Mouse (Mus musculus) myocyte (in vitro differentiated cells): ENCODE data around the gene Atg10.

ENCODE experiments used
- CEBPB ChIP-seq: IDR thresholded peaks from 2 replicates; pipeline ENCODE4 v1.6.1; 2011; ENCODE audit warnings: mild to moderate bottlenecking, moderate library complexity; ENCODE audit not compliant: poor library complexity, insufficient read depth, severe bottlenecking
- E2F4 ChIP-seq: IDR thresholded peaks from one replicate; pipeline ENCODE4 v1.6.1; 2011; ENCODE audit warnings: mild to moderate bottlenecking, control low read depth, moderate library complexity; ENCODE audit not compliant: insufficient read depth
- MYOG ChIP-seq, 3 experiments: IDR thresholded peaks; one replicate each; pipeline ENCODE4 v1.6.1; 2011; ENCODE audit warnings: control low read depth in 2 of 3, low read depth in 2 of 3, mild to moderate bottlenecking in 2 of 3; ENCODE audit not compliant: insufficient read length in 2 of 3, control insufficient read depth in 1 of 3, insufficient read depth in 1 of 3
- POLR2A ChIP-seq: IDR thresholded peaks from one replicate; pipeline ENCODE4 v1.6.1; 2011; ENCODE audit warnings: low read depth, mild to moderate bottlenecking, control low read depth, moderate library complexity; ENCODE audit not compliant: insufficient read length
- SRF ChIP-seq: IDR thresholded peaks from one replicate; pipeline ENCODE4 v1.6.1; 2011; ENCODE audit warnings: low read depth; ENCODE audit not compliant: control insufficient read depth, insufficient read length
- TCF12 ChIP-seq: IDR thresholded peaks from one replicate; pipeline ENCODE4 v1.6.1; 2011; ENCODE audit warnings: mild to moderate bottlenecking, control low read depth; ENCODE audit not compliant: poor library complexity, insufficient read depth, severe bottlenecking
- USF1 ChIP-seq: IDR thresholded peaks from one replicate; pipeline ENCODE4 v1.6.1; 2011; ENCODE audit warnings: low read depth, mild to moderate bottlenecking, control low read depth, moderate library complexity

DNA sequence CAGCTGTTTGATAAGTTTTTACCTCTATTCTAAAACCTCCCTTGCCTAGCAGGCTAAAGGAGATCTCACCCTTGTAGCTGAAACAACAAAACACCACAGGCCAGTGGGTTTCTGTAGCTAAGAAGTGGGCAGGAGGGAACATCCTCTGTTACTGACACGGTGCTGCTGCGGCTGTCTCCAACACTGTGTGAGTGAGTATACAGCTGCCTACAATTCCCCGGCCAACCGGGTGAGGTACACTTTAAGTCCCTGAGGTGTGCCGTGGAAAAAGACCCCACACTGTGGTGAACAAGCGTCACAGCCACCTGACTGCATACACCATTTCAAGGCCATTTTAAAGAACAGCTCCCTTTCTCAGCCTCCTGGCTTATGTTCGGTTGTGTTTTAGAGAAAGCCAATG, 129.6 kb downstream of the Atg10 start:
- TF ChIP-seq CEBPB (no peak), E2F4 (no peak), USF1 (no peak), POLR2A (no peak), MYOG (IDR thresholded peaks at IDR 0.05; ENCODE audit: control insufficient read depth in 1 of 3, insufficient read depth in 1 of 3, insufficient read length in 2 of 3, low read depth in 2 of 3) (no peak), SRF (no peak), TCF12 (no peak)
